ENCODE assay signal across 9 mouse cellular contexts in the genomic region with DNA sequence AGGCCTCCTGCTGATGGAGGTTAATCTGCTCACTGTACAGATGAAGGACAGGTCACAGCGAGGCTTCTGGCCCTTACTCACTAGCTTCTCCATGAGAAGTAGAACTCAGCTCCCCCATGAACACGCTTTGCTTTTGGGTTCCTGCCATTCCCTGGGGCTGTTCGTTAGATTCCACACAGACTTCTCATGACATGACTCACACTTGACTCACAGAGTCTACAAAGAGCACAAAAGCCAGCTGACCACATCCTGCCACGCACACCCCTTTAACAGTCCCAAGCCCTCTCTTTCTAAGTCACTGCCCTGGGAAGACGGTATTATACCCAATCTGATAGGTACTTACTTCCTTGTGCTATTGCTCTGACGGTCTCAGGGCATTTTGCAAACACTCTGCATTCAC.
A peak's percentile ranks its signal among the peaks of the same experiment; 100 is the strongest.
DNase-seq lines count a peak whose midpoint lies in the region; ATAC-seq and TF ChIP-seq lines count a peak whose summit lies in the region.
"Had no signal": no experiment of that assay in that cellular context is flagged by ENCODE, and none has a peak within 500 bp of the region (broad histone marks: within the 10 kb centered on the region; RNA-seq: fewer than 3 reads in every experiment).

No protein-coding gene starts in this region.

- 36% methylated on average over 6 of the region's 6 CpGs for WGBS in lung, adult 2 months
- WGBS in hindbrain, embryonic 13.5 days: 68% methylated on average over 6 of the region's 6 CpGs

- no peak for TF ChIP-seq POLR2A in lung, adult 2 months (IDR thresholded peaks at IDR 0.05; ENCODE audit: borderline replicate concordance, extremely low read depth, low read depth, low read length)

- no peak overlapping the region for H3K4me2 ChIP-seq in hindbrain, embryonic 13.5 days

- no peaks in the 10 kb centered on the region for H3K9me3 ChIP-seq in hindbrain, embryonic 13.5 days

- H3K9ac ChIP-seq in hindbrain, embryonic 13.5 days: no peak overlapping the region

- TF ChIP-seq CTCF in lung, adult 2 months (IDR thresholded peaks at IDR 0.05; ENCODE audit: insufficient read depth, low read length): no peak

- ATAC-seq in granulocyte monocyte progenitor cell, adult 5-6 weeks (replicated peaks; ENCODE audit: poor library complexity, severe bottlenecking): peak; percentile 56
- ATAC-seq in hindbrain, embryonic 13.5 days (ENCODE audit: low FRiP score): no peak

- no peaks in the 10 kb centered on the region for H3K4me1 ChIP-seq in lung, adult 2 months (ENCODE audit: control insufficient read depth, insufficient read depth, low read length)
- no peaks in the 10 kb centered on the region for H3K4me1 ChIP-seq in hindbrain, embryonic 13.5 days (replicated peaks)

- no peaks in the 10 kb centered on the region for H3K36me3 ChIP-seq in hindbrain, embryonic 13.5 days

- no peak overlapping the region for H3K4me3 ChIP-seq in lung, adult 2 months (replicated peaks; ENCODE audit: extremely low read depth, low read depth, low read length)
- no peak overlapping the region for H3K4me3 ChIP-seq in hindbrain, embryonic 13.5 days
- H3K4me3 ChIP-seq: left cerebral cortex, adult 2 months had no signal

- H3K27ac ChIP-seq in hindbrain, embryonic 13.5 days: no peak overlapping the region
- H3K27ac ChIP-seq: left cerebral cortex, adult 2 months had no signal

- DNase-seq in lung, adult 18-20 months: peak; percentile 25 to 38
- DNase-seq in lung, adult 2 months: no peak
- DNase-seq in NIH3T3 (ENCODE audit: low read depth): peak; percentile 99
- peak; percentile 16 for DNase-seq in skeletal muscle tissue, adult 2 months (ENCODE audit: low read depth, low spot score)
- DNase-seq in right cerebral cortex, adult 2 months (ENCODE audit: low spot score in 2 of 2): no peak
- no peak for DNase-seq in layer of hippocampus, adult 9-11 months

- no peaks in the 10 kb centered on the region for H3K27me3 ChIP-seq in hindbrain, embryonic 13.5 days

Comparison
In these comparisons a context has a peak if more than half of its experiments do, and no peak if none do; other contexts are left out.
1. DNase-seq: peak in lung, adult 18-20 months (2 of 2), NIH3T3 (single experiment) and skeletal muscle tissue, adult 2 months (single experiment); none in lung, adult 2 months (single experiment), right cerebral cortex, adult 2 months (0 of 2) and layer of hippocampus, adult 9-11 months (single experiment).